9 mouse cellular contexts compared by ENCODE assay signal in genomic region chr16:4606431-4607084, GRCm38 (mm10). TPM values are rescaled to one million over a fixed set of nuclear protein-coding genes. Genes with fewer than 3 reads are reported as not detected.
DNase-seq lines count a peak whose midpoint lies in the region; ATAC-seq and TF ChIP-seq lines count a peak whose summit lies in the region.
"Had no signal": no experiment of that assay in that cellular context is flagged by ENCODE, and none has a peak within 500 bp of the region (broad histone marks: within the 10 kb centered on the region; RNA-seq: fewer than 3 reads in every experiment).

No protein-coding gene starts in this region.

- no peak overlapping the region for H3K9ac ChIP-seq in forebrain, embryonic 16.5 days (replicated peaks; ENCODE audit: low read depth, low read length)
- 0 out of 2 replicates have a peak overlapping the region, but pooled peaks have one; percentile 11 for H3K9ac ChIP-seq in hindbrain, embryonic 11.5 days (ENCODE audit: low read depth, low read length)
- peak overlapping the region; percentile 43; the same call in 1 of the 2 replicates for H3K9ac ChIP-seq in limb, embryonic 13.5 days
- H3K9ac ChIP-seq in midbrain, embryonic 14.5 days (replicated peaks; ENCODE audit: low read length) = no peak overlapping the region

- no peak overlapping the region for H3ac ChIP-seq in C2C12 (ENCODE audit: control insufficient read depth, insufficient read length, low read depth)

- ATAC-seq in forebrain, embryonic 16.5 days = 0 out of 2 replicates have a peak, but pooled peaks have one; percentile 10
- no peak for ATAC-seq in hindbrain, embryonic 11.5 days (ENCODE audit: low FRiP score)
- no peak for ATAC-seq in limb, embryonic 13.5 days (ENCODE audit: low FRiP score, low read depth)
- ATAC-seq in midbrain, embryonic 14.5 days (ENCODE audit: low FRiP score, low TSS enrichment) = peak; percentile 41; the same call in 1 of the 2 replicates
- ATAC-seq in erythroblast, adult 5-6 weeks (replicated peaks; ENCODE audit: low FRiP score, poor library complexity, severe bottlenecking) = no peak

- no peaks in the 10 kb centered on the region for H3K9me3 ChIP-seq in forebrain, embryonic 16.5 days (ENCODE audit: control insufficient read depth, low read length)
- no peaks in the 10 kb centered on the region for H3K9me3 ChIP-seq in hindbrain, embryonic 11.5 days (ENCODE audit: control insufficient read depth, low read length)
- no peaks in the 10 kb centered on the region for H3K9me3 ChIP-seq in limb, embryonic 13.5 days
- no peaks in the 10 kb centered on the region for H3K9me3 ChIP-seq in midbrain, embryonic 14.5 days (ENCODE audit: control insufficient read depth, low read length)

- H3K79me2 ChIP-seq in C2C12 (ENCODE audit: control insufficient read depth, insufficient read depth) = peaks cover 87% of the 10 kb centered on the region

- H3K4me2 ChIP-seq in forebrain, embryonic 16.5 days (ENCODE audit: low read length) = no peak overlapping the region
- no peak overlapping the region for H3K4me2 ChIP-seq in hindbrain, embryonic 11.5 days (replicated peaks; ENCODE audit: low read depth, low read length)
- H3K4me2 ChIP-seq in limb, embryonic 13.5 days (replicated peaks) = 0 out of 2 replicates have a peak overlapping the region, but pooled peaks have one; percentile 9
- no peak overlapping the region for H3K4me2 ChIP-seq in midbrain, embryonic 14.5 days (ENCODE audit: low read length)

- peaks cover 70% of the 10 kb centered on the region for H3K79me3 ChIP-seq in C2C12 (ENCODE audit: low read depth)

- peak; percentile 54 for DNase-seq in NIH3T3 (ENCODE audit: low read depth)
- no peak for DNase-seq in hindbrain, embryonic 11.5 days (ENCODE audit: low spot score)
- peak; percentile 67 for DNase-seq in midbrain, embryonic 14.5 days
- DNase-seq in layer of hippocampus, adult 9-10 months (ENCODE audit: low spot score) = no peak

- peaks cover 27% of the 10 kb centered on the region for H3K36me3 ChIP-seq in C2C12 (ENCODE audit: control insufficient read depth, insufficient read depth)
- 0 out of 2 replicates have a peak, but pooled peaks cover 2% of the 10 kb centered on the region for H3K36me3 ChIP-seq in forebrain, embryonic 16.5 days (ENCODE audit: control insufficient read depth, insufficient read depth)
- 0 out of 2 replicates have a peak, but pooled peaks cover 2% of the 10 kb centered on the region for H3K36me3 ChIP-seq in hindbrain, embryonic 11.5 days (ENCODE audit: control insufficient read depth, insufficient read depth, low read length)
- peaks cover 31% of the 10 kb centered on the region for H3K36me3 ChIP-seq in limb, embryonic 13.5 days
- peaks cover 26% of the 10 kb centered on the region for H3K36me3 ChIP-seq in midbrain, embryonic 14.5 days (ENCODE audit: control insufficient read depth, insufficient read depth, low read length)

- no peaks in the 10 kb centered on the region for H3K27me3 ChIP-seq in C2C12 (ENCODE audit: control insufficient read depth, insufficient read depth, insufficient read length)
- H3K27me3 ChIP-seq in forebrain, embryonic 16.5 days (replicated peaks; ENCODE audit: control insufficient read depth, insufficient read depth, low read length) = no peaks in the 10 kb centered on the region
- H3K27me3 ChIP-seq in hindbrain, embryonic 11.5 days (ENCODE audit: control insufficient read depth, insufficient read depth, low read length) = no peaks in the 10 kb centered on the region
- no peaks in the 10 kb centered on the region for H3K27me3 ChIP-seq in limb, embryonic 13.5 days
- no peaks in the 10 kb centered on the region for H3K27me3 ChIP-seq in midbrain, embryonic 14.5 days (ENCODE audit: control insufficient read depth, insufficient read depth, low read length)

- WGBS in forebrain, embryonic 16.5 days = 48% methylated on average over 5 of the region's 5 CpGs
- WGBS in hindbrain, embryonic 11.5 days = 36% methylated on average over 5 of the region's 5 CpGs
- WGBS in limb, embryonic 13.5 days = 32% methylated on average over 5 of the region's 5 CpGs
- WGBS in midbrain, embryonic 14.5 days = 33% methylated on average over 5 of the region's 5 CpGs

- no peak overlapping the region for H3K4me3 ChIP-seq in C2C12 (ENCODE audit: insufficient read depth, poor library complexity, severe bottlenecking)
- H3K4me3 ChIP-seq in forebrain, embryonic 16.5 days (replicated peaks; ENCODE audit: low read length) = no peak overlapping the region
- no peak overlapping the region for H3K4me3 ChIP-seq in hindbrain, embryonic 11.5 days (ENCODE audit: low read depth, low read length)
- H3K4me3 ChIP-seq in limb, embryonic 13.5 days = no peak overlapping the region
- H3K4me3 ChIP-seq in midbrain, embryonic 14.5 days (replicated peaks; ENCODE audit: low read depth, low read length) = no peak overlapping the region

- no peak overlapping the region for H3K27ac ChIP-seq in forebrain, embryonic 16.5 days (ENCODE audit: low read length)
- H3K27ac ChIP-seq in hindbrain, embryonic 11.5 days (ENCODE audit: low read depth, low read length) = 0 out of 2 replicates have a peak overlapping the region, but pooled peaks have one; percentile 17
- peak overlapping the region; percentile 73; the same call in 1 of the 2 replicates for H3K27ac ChIP-seq in limb, embryonic 13.5 days
- H3K27ac ChIP-seq in midbrain, embryonic 14.5 days (replicated peaks; ENCODE audit: low read depth, low read length) = no peak overlapping the region

- TF ChIP-seq CTCF in C2C12 (IDR thresholded peaks at IDR 0.05; ENCODE audit: control insufficient read depth, insufficient read depth, insufficient read length) = peak; percentile 44

- H3K4me1 ChIP-seq in forebrain, embryonic 16.5 days (replicated peaks; ENCODE audit: control insufficient read depth, insufficient read depth, low read length) = peaks cover 19% of the 10 kb centered on the region
- H3K4me1 ChIP-seq in hindbrain, embryonic 11.5 days (replicated peaks; ENCODE audit: control insufficient read depth, insufficient read depth, low read length) = peaks cover 35% of the 10 kb centered on the region
- peaks cover 72% of the 10 kb centered on the region for H3K4me1 ChIP-seq in limb, embryonic 13.5 days
- peaks cover 41% of the 10 kb centered on the region for H3K4me1 ChIP-seq in midbrain, embryonic 14.5 days (ENCODE audit: control insufficient read depth, insufficient read depth, low read length)

TF ChIP-seq in C2C12, 6 proteins besides CTCF, POLR2A, EP300 and RAD21:
- TF ChIP-seq USF1 (IDR thresholded peaks at IDR 0.05; ENCODE audit: low read depth) (no peak), MYOD1 (IDR thresholded peaks at IDR 0.05; ENCODE audit: control insufficient read depth, insufficient read length, low read depth) (no peak), CEBPB (IDR thresholded peaks at IDR 0.05; ENCODE audit: low read depth) (peak; percentile 65)

RNA-seq across cellular contexts. Expression of gene Glis2, which starts 12.0 kb away (rescaled TPM):
- 23.6 TPM for polyA plus RNA-seq in C2C12 (2012; fragmentation: generic; extraction: Trizol)
- 10.8 and 12.1 TPM in 2 replicates for polyA plus RNA-seq in forebrain, embryonic 16.5 days (2015; fragmentation: Nextera tagmentation; extraction: Ambion mirVana)
- 26.3 and 27.6 TPM in 2 replicates for polyA plus RNA-seq in hindbrain, embryonic 11.5 days (2014; fragmentation: Nextera tagmentation; extraction: Ambion mirVana)
- 32.0 and 39.4 TPM in 2 replicates for polyA plus RNA-seq in limb, embryonic 13.5 days (2015; fragmentation: Nextera tagmentation; extraction: Ambion mirVana)
- 13.2 and 13.4 TPM in 2 replicates for polyA plus RNA-seq in midbrain, embryonic 14.5 days (2014; fragmentation: Nextera tagmentation; extraction: Ambion mirVana)
- not detected in 2 replicates for total RNA-seq in erythroblast, adult 5-6 weeks (2015; ENCODE audit: low replicate concordance)
- total RNA-seq in erythroblast, adult 5-6 weeks (2017; ENCODE audit: low replicate concordance) = not detected in 2 replicates
- total RNA-seq: neutrophil, adult 5-6 weeks had no signal

RNA-seq across cellular contexts. Expression of gene Pam16, which starts 18.2 kb away (rescaled TPM):
- 94.8 TPM for polyA plus RNA-seq in C2C12 (2012; fragmentation: generic; extraction: Trizol)
- 132 and 157 TPM in 2 replicates for polyA plus RNA-seq in forebrain, embryonic 16.5 days (2015; fragmentation: Nextera tagmentation; extraction: Ambion mirVana)
- 113 and 117 TPM in 2 replicates for polyA plus RNA-seq in hindbrain, embryonic 11.5 days (2014; fragmentation: Nextera tagmentation; extraction: Ambion mirVana)
- 105 and 106 TPM in 2 replicates for polyA plus RNA-seq in limb, embryonic 13.5 days (2015; fragmentation: Nextera tagmentation; extraction: Ambion mirVana)
- polyA plus RNA-seq in midbrain, embryonic 14.5 days (2014; fragmentation: Nextera tagmentation; extraction: Ambion mirVana) = 171 and 207 TPM in 2 replicates
- total RNA-seq in erythroblast, adult 5-6 weeks (2015; ENCODE audit: low replicate concordance) = 3.3 and 10.6 TPM in 2 replicates
- total RNA-seq in erythroblast, adult 5-6 weeks (2017; ENCODE audit: low replicate concordance) = 7.9 and 11.6 TPM in 2 replicates

RNA-seq across cellular contexts. Expression of gene Vasn, which starts 33.2 kb away (rescaled TPM):
- 49.6 TPM for polyA plus RNA-seq in C2C12 (2012; fragmentation: generic; extraction: Trizol)
- 3.2 and 4.3 TPM in 2 replicates for polyA plus RNA-seq in forebrain, embryonic 16.5 days (2015; fragmentation: Nextera tagmentation; extraction: Ambion mirVana)
- polyA plus RNA-seq in hindbrain, embryonic 11.5 days (2014; fragmentation: Nextera tagmentation; extraction: Ambion mirVana) = 7.9 and 9.4 TPM in 2 replicates
- polyA plus RNA-seq in limb, embryonic 13.5 days (2015; fragmentation: Nextera tagmentation; extraction: Ambion mirVana) = 35.6 and 35.9 TPM in 2 replicates
- polyA plus RNA-seq in midbrain, embryonic 14.5 days (2014; fragmentation: Nextera tagmentation; extraction: Ambion mirVana) = 3.4 and 3.9 TPM in 2 replicates
- not detected in 2 replicates for total RNA-seq in erythroblast, adult 5-6 weeks (2015; ENCODE audit: low replicate concordance)
- total RNA-seq in erythroblast, adult 5-6 weeks (2017; ENCODE audit: low replicate concordance) = not detected in 2 replicates

RNA-seq across cellular contexts. Expression of gene Dnaja3, which starts 33.2 kb away (rescaled TPM):
- polyA plus RNA-seq in C2C12 (2012; fragmentation: generic; extraction: Trizol) = 33.0 TPM
- 60.3 and 61.9 TPM in 2 replicates for polyA plus RNA-seq in forebrain, embryonic 16.5 days (2015; fragmentation: Nextera tagmentation; extraction: Ambion mirVana)
- 49.1 and 54.0 TPM in 2 replicates for polyA plus RNA-seq in hindbrain, embryonic 11.5 days (2014; fragmentation: Nextera tagmentation; extraction: Ambion mirVana)
- polyA plus RNA-seq in limb, embryonic 13.5 days (2015; fragmentation: Nextera tagmentation; extraction: Ambion mirVana) = 56.6 and 60.0 TPM in 2 replicates
- 44.8 and 55.0 TPM in 2 replicates for polyA plus RNA-seq in midbrain, embryonic 14.5 days (2014; fragmentation: Nextera tagmentation; extraction: Ambion mirVana)
- 4.8 and 6.9 TPM in 2 replicates for total RNA-seq in erythroblast, adult 5-6 weeks (2015; ENCODE audit: low replicate concordance)
- total RNA-seq in erythroblast, adult 5-6 weeks (2017; ENCODE audit: low replicate concordance) = 9.5 and 10.9 TPM in 2 replicates

RNA-seq across cellular contexts. Expression of gene Tfap4, which starts 46.9 kb away (rescaled TPM):
- polyA plus RNA-seq in C2C12 (2012; fragmentation: generic; extraction: Trizol) = 19.0 TPM
- 13.2 and 14.9 TPM in 2 replicates for polyA plus RNA-seq in forebrain, embryonic 16.5 days (2015; fragmentation: Nextera tagmentation; extraction: Ambion mirVana)
- 16.1 TPM in 2 replicates for polyA plus RNA-seq in hindbrain, embryonic 11.5 days (2014; fragmentation: Nextera tagmentation; extraction: Ambion mirVana)
- 24.9 and 26.3 TPM in 2 replicates for polyA plus RNA-seq in limb, embryonic 13.5 days (2015; fragmentation: Nextera tagmentation; extraction: Ambion mirVana)
- polyA plus RNA-seq in midbrain, embryonic 14.5 days (2014; fragmentation: Nextera tagmentation; extraction: Ambion mirVana) = 7.2 and 8.9 TPM in 2 replicates
- 3.1 and 14.4 TPM in 2 replicates for total RNA-seq in erythroblast, adult 5-6 weeks (2015; ENCODE audit: low replicate concordance)
- 4.6 and 5.9 TPM in 2 replicates for total RNA-seq in erythroblast, adult 5-6 weeks (2017; ENCODE audit: low replicate concordance)

Comparison
In these comparisons a context has a peak if more than half of its experiments do, and no peak if none do; other contexts are left out.
1. DNase-seq: peak in NIH3T3 (single experiment) and midbrain, embryonic 14.5 days (single experiment); none in hindbrain, embryonic 11.5 days (single experiment) and layer of hippocampus, adult 9-10 months (single experiment).
2. ATAC-seq: peak in forebrain, embryonic 16.5 days (single experiment) and midbrain, embryonic 14.5 days (single experiment); none in hindbrain, embryonic 11.5 days (single experiment), limb, embryonic 13.5 days (single experiment) and erythroblast, adult 5-6 weeks (single experiment).
3. H3K27ac ChIP-seq: peak in hindbrain, embryonic 11.5 days (single experiment) and limb, embryonic 13.5 days (single experiment); none in forebrain, embryonic 16.5 days (single experiment) and midbrain, embryonic 14.5 days (single experiment).
4. H3K9ac ChIP-seq: peak in hindbrain, embryonic 11.5 days (single experiment) and limb, embryonic 13.5 days (single experiment); none in forebrain, embryonic 16.5 days (single experiment) and midbrain, embryonic 14.5 days (single experiment).